Mouse (Mus musculus): ENCODE data around the gene Stx11.

- TF ChIP-seq CTCF (IDR thresholded peaks at IDR 0.05; ENCODE audit: insufficient read depth, low read depth, low read length) = no peak
- no peak for TF ChIP-seq POLR2A (IDR thresholded peaks at IDR 0.05; ENCODE audit: insufficient read depth, low read depth, low read length)
These were observed 52.6 kb downstream of the Stx11 start for GRCm38 (mm10) chr10:12911451-12911850.

Measured in olfactory bulb, adult 2 months (tissue).